Mouse (Mus musculus) CH12.LX (cell line): ENCODE measurements around the gene Selenos. TPM values are rescaled to one million over a fixed set of nuclear protein-coding genes. Genes with fewer than 3 reads are reported as not detected.

Source experiments
- DNase-seq: peaks from one replicate; pipeline ENCODE4 v3.0.0-alpha.2; 2013; ENCODE audit errors: extremely low read depth
- H3K27ac ChIP-seq: 2 replicates; pipeline ENCODE4 v1.5.1; 2012; ENCODE audit warnings: low read depth, mild to moderate bottlenecking, control low read depth, moderate library complexity; ENCODE audit not compliant: insufficient read depth
- H3K27me3 ChIP-seq: replicated peaks from 2 replicates; pipeline ENCODE3; 2012; ENCODE audit warnings: inconsistent platforms
- H3K36me3 ChIP-seq, 2 experiments: replicated peaks in 1 of 2; 2 replicates each; pipeline versions ENCODE3 to v1.6.1; 2012; ENCODE audit warnings: inconsistent platforms in 1 of 2, low read length in 1 of 2, mild to moderate bottlenecking in 1 of 2, mixed read lengths in 1 of 2, moderate library complexity in 1 of 2; ENCODE audit not compliant: control insufficient read depth in 1 of 2, insufficient read depth in 1 of 2
- H3K4me1 ChIP-seq, 2 experiments: 2 replicates each; pipeline ENCODE4 v1.6.1; 2012; ENCODE audit warnings: inconsistent platforms in 1 of 2, moderate library complexity in 1 of 2; ENCODE audit not compliant: insufficient read depth in 2 of 2, control insufficient read depth in 1 of 2
- H3K4me2 ChIP-seq: 2 replicates; pipeline ENCODE4 v1.6.1; 2012; ENCODE audit warnings: low read depth, mild to moderate bottlenecking, control low read depth; ENCODE audit not compliant: poor library complexity, insufficient read depth, severe bottlenecking
- H3K4me3 ChIP-seq, 3 experiments: fragments of 150-350 bp in 1 of 3; sonication (generic) in 1 of 3; replicated peaks in 1 of 3; 2 replicates each; pipeline versions ENCODE3 to v1.5.1; 2011 to 2012; ENCODE audit warnings: low read depth in 2 of 3, low read length in 2 of 3, mild to moderate bottlenecking in 2 of 3, moderate library complexity in 2 of 3, control low read depth in 1 of 3, improper control_type of control experiment in 1 of 3, inconsistent platforms in 1 of 3, mixed read lengths in 1 of 3; ENCODE audit not compliant: poor library complexity in 1 of 3
- H3K79me2 ChIP-seq: replicated peaks from 2 replicates; pipeline ENCODE4 v1.6.1; 2012; ENCODE audit warnings: mild to moderate bottlenecking, moderate library complexity; ENCODE audit not compliant: control insufficient read depth, poor library complexity, insufficient read depth, severe bottlenecking; ENCODE audit errors: extremely low read depth
- H3K9ac ChIP-seq: 2 replicates; pipeline ENCODE4 v1.6.1; 2012; ENCODE audit warnings: low read depth, mild to moderate bottlenecking, control low read depth, moderate library complexity; ENCODE audit not compliant: insufficient read depth
- H3K9me3 ChIP-seq: replicated peaks from 2 replicates; pipeline ENCODE3; 2012; ENCODE audit warnings: low read length, inconsistent platforms, mixed read lengths
- BHLHE40 ChIP-seq: IDR thresholded peaks from 2 replicates; pipeline ENCODE4 v1.6.1; 2011; ENCODE audit warnings: mild to moderate bottlenecking, low read depth, low read length, improper control_type of control experiment
- CHD1 ChIP-seq: IDR thresholded peaks from 2 replicates; pipeline ENCODE4 v1.6.1; 2012; ENCODE audit warnings: low read depth, low read length, improper control_type of control experiment, inconsistent platforms
- HCFC1 ChIP-seq: IDR thresholded peaks from 2 replicates; pipeline ENCODE4 v1.6.1; 2012; ENCODE audit warnings: low read depth, mild to moderate bottlenecking, inconsistent platforms, low read length, improper control_type of control experiment
- IRF4 ChIP-seq: IDR thresholded peaks from 2 replicates; pipeline ENCODE4 v1.6.1; 2014; ENCODE audit warnings: low read depth, mild to moderate bottlenecking, inconsistent platforms, low read length, improper control_type of control experiment
- JUN ChIP-seq: IDR thresholded peaks from 2 replicates; pipeline ENCODE4 v1.6.1; 2011; ENCODE audit warnings: low read depth, mild to moderate bottlenecking, low read length, improper control_type of control experiment, moderate library complexity; ENCODE audit not compliant: insufficient read depth
- JUND ChIP-seq: conservative IDR thresholded peaks from 2 replicates; pipeline ENCODE4 v1.6.1; 2011; ENCODE audit warnings: low read depth, low read length, improper control_type of control experiment
- NELFE ChIP-seq: IDR thresholded peaks from 2 replicates; pipeline ENCODE4 v1.6.1; 2011; ENCODE audit warnings: low read depth, low read length, improper control_type of control experiment
- PAX5 ChIP-seq: IDR thresholded peaks from 2 replicates; pipeline ENCODE4 v1.6.1; 2012; ENCODE audit warnings: low read length, inconsistent platforms, mixed read lengths
- POLR2A ChIP-seq: IDR thresholded peaks from 2 replicates; pipeline ENCODE4 v1.6.1; 2011; ENCODE audit warnings: low read depth, mild to moderate bottlenecking, improper control_type of control experiment, low read length
- POLR2AphosphoS2 ChIP-seq: IDR thresholded peaks from 2 replicates; pipeline ENCODE4 v1.6.1; 2011; ENCODE audit warnings: low read depth, low read length, improper control_type of control experiment
- TBP ChIP-seq: conservative IDR thresholded peaks from 2 replicates; pipeline ENCODE4 v1.6.1; 2011; ENCODE audit warnings: low read depth, low read length, improper control_type of control experiment
- dilution Hi-C: fragments of 300-500 bp; cut with MboI; formaldehyde crosslinking; loops from 2 replicates; pipeline ENCODE4 v1.14.3; 2020; ENCODE audit warnings: low sequenced_read_pairs; ENCODE audit not compliant: extremely low pct_unique_long_range_greater_than_20kb, extremely low pct_ligation_motif_present
- in situ Hi-C: fragments of 300-500 bp; cut with MboI; formaldehyde crosslinking; loops from 3 replicates; pipeline ENCODE4 v1.14.3; 2019; ENCODE audit warnings: low sequenced_read_pairs, low pct_ligation_motif_present, low pct_unique_long_range_greater_than_20kb, mixed read lengths
- polyA plus RNA-seq: library from polyadenylated mRNA; unstranded; fragments of >175 nt; gene quantifications from 2 replicates; pipeline ENCODE4 v1.2.1, GENCODE M21; 2012; ENCODE audit warnings: low read depth; ENCODE audit not compliant: insufficient read length
- total RNA-seq, 2 experiments: library from RNA; depleted of rRNA; stranded (reverse); fragments of 300-350 nt in 1 of 2; fragments of >200 nt in 1 of 2; gene quantifications; 2 replicates each; pipeline ENCODE4 v1.2.3; 2012 to 2014

The Selenos gene
- total and polyA plus RNA-seq, 3 experiments = 75.0 to 112 (median 101) TPM

DNA sequence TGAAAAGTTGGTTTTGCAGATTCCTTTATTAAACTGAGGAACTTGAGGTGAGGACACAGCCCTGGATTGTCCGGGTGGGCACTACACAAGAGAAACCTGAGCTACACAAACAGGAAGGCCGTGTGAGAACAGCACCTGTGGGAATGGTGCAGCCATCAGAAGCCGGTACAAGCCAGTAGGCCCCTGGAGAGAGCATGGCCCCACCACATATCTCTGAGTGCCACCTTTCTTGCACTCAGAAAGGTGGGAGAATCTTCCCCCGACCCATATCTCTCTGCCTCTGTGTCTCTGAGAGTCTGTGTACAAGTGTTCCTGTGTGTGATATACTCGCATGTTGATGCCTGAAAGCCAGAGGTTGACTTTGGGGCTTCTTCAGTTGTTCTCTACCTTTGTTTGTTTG lies 59.4 kb downstream of the Selenos start:
- no peaks in the 10 kb centered on the region for H3K79me2 ChIP-seq
- H3K4me3 ChIP-seq = no peak overlapping the region
- H3K9me3 ChIP-seq = no peaks in the 10 kb centered on the region
- dilution Hi-C loops = no loop called here
- in situ Hi-C loops = no loop called here
- H3K36me3 ChIP-seq = no peaks in the 10 kb centered on the region
- no peak overlapping the region for H3K9ac ChIP-seq
- no peaks in the 10 kb centered on the region for H3K27me3 ChIP-seq
- TF ChIP-seq PAX5 (no peak), NELFE (no peak), IRF4 (no peak), POLR2AphosphoS2 (no peak), HCFC1 (no peak), JUND (no peak), CHD1 (no peak), JUN (no peak), TBP (no peak), BHLHE40 (no peak), POLR2A (no peak)
- H3K4me1 ChIP-seq = peaks cover 0 to 24% of the 10 kb centered on the region in 2 experiments; a peak in 2 of 4 replicates
- DNase-seq = no peak
- H3K27ac ChIP-seq = no peak overlapping the region
- H3K4me2 ChIP-seq = no peak overlapping the region

Other genes starting within 250 kb of the Selenos start
- gene Pcsk6, start 217.9 kb upstream of the Selenos start, total RNA-seq (2012; rRNA removed) = not detected in 2 replicates
- not detected in 2 replicates for gene Pcsk6, start 217.9 kb upstream of the Selenos start, total RNA-seq (2014; rRNA removed)
- gene Pcsk6, start 217.9 kb upstream of the Selenos start, polyA plus RNA-seq = not detected in 2 replicates
- not detected in 2 replicates for gene Gm45213, start 36.0 kb upstream of the Selenos start, total RNA-seq (2012; rRNA removed)
- not detected in 2 replicates for gene Gm45213, start 36.0 kb upstream of the Selenos start, total RNA-seq (2014; rRNA removed)
- gene Gm45213, start 36.0 kb upstream of the Selenos start, polyA plus RNA-seq = not detected in 2 replicates
- gene Snrpa1, start 20.6 kb upstream of the Selenos start, total RNA-seq (2012; rRNA removed) = 146 and 218 TPM in 2 replicates
- 189 and 212 TPM in 2 replicates for gene Snrpa1, start 20.6 kb upstream of the Selenos start, total RNA-seq (2014; rRNA removed)
- 189 and 207 TPM in 2 replicates for gene Snrpa1, start 20.6 kb upstream of the Selenos start, polyA plus RNA-seq
- gene Chsy1, start 29.9 kb downstream of the Selenos start, total RNA-seq (2012; rRNA removed) = 2.3 and 2.4 TPM in 2 replicates
- 5.5 and 5.9 TPM in 2 replicates for gene Chsy1, start 29.9 kb downstream of the Selenos start, total RNA-seq (2014; rRNA removed)
- 2.3 and 2.5 TPM in 2 replicates for gene Chsy1, start 29.9 kb downstream of the Selenos start, polyA plus RNA-seq